Mouse (Mus musculus): Measurements from ENCODE around the gene Hspbp1.

GRCm38 (mm10) chr7:4659911-4660443 lies 24.9 kb downstream of the Hspbp1 start:
- TF ChIP-seq CTCF (IDR thresholded peaks at IDR 0.05; ENCODE audit: insufficient read depth, low read depth, low read length) (no peak), POLR2A (IDR thresholded peaks at IDR 0.05; ENCODE audit: insufficient read depth, low read depth, low read length) (no peak)
